Comparison of ENCODE assay signal across 22 mouse cellular contexts in the genomic region with DNA sequence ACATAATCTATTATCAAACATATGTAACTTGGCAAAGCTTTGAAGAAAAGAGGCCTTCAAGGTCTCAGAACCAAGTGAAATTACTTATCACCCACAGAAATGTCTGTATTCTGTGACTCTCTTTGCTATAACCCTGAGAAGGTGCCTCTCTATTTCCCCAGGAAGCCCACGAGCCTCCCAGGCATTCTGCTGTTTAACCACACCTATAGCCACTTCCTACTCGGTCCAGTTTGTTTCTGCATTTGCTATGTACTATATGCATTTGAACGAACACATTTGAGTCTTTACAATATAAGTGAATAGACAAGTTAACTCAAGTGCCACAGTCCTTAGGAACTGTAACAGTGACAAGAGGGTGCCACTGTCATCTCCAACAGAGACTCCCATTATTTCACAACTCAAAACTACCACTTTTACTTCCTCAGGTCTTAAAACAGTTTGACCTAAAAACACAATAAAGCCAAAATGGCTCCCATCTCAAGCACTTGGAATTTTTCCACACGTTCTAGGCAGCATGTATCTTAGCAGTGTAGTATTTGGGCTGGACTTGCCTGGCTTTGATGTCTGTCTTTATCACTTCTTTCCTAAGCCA.
DNase-seq lines count a peak whose midpoint lies in the region; ATAC-seq lines count a peak whose summit lies in the region.
"Had no signal": no experiment of that assay in that cellular context is flagged by ENCODE, and none has a peak within 500 bp of the region (broad histone marks: within the 10 kb centered on the region; RNA-seq: fewer than 3 reads in every experiment).

No protein-coding gene starts in this region.

- no peak overlapping the region for H3K4me3 ChIP-seq in heart, embryonic 11.5 days (ENCODE audit: low read depth, low read length)
- H3K4me3 ChIP-seq: embryonic facial prominence, embryonic 13.5 days; embryonic facial prominence, embryonic 15.5 days; erythroblast, embryonic 14.5 days; forebrain, embryonic 10.5 days; forebrain, embryonic 12.5 days; forebrain, embryonic 15.5 days had no signal

- H3K9me3 ChIP-seq in heart, embryonic 11.5 days (replicated peaks; ENCODE audit: control insufficient read depth, low read length), result no peaks in the 10 kb centered on the region
- H3K9me3 ChIP-seq: embryonic facial prominence, embryonic 13.5 days; embryonic facial prominence, embryonic 15.5 days; forebrain, embryonic 10.5 days; forebrain, embryonic 12.5 days; forebrain, embryonic 15.5 days had no signal

- WGBS in heart, embryonic 11.5 days (ENCODE audit: insufficient replicate concordance), result 73% methylated on average over 4 of the region's 4 CpGs

- no peaks in the 10 kb centered on the region for H3K36me3 ChIP-seq in heart, embryonic 11.5 days (ENCODE audit: control insufficient read depth, insufficient read depth, low read length)
- H3K36me3 ChIP-seq: embryonic facial prominence, embryonic 15.5 days had no signal

- H3K4me1 ChIP-seq in heart, embryonic 11.5 days (ENCODE audit: control insufficient read depth, insufficient read depth, low read length), result no peaks in the 10 kb centered on the region
- H3K4me1 ChIP-seq: embryonic facial prominence, embryonic 13.5 days; embryonic facial prominence, embryonic 15.5 days; forebrain, embryonic 10.5 days; forebrain, embryonic 12.5 days; forebrain, embryonic 15.5 days had no signal

- H3K9ac ChIP-seq in heart, embryonic 11.5 days (ENCODE audit: low read depth, low read length), result no peak overlapping the region
- H3K9ac ChIP-seq: embryonic facial prominence, embryonic 13.5 days; embryonic facial prominence, embryonic 15.5 days; forebrain, embryonic 12.5 days; forebrain, embryonic 15.5 days; forebrain, postnatal 0 days had no signal

- ATAC-seq in common myeloid progenitor, adult 5-6 weeks (replicated peaks; ENCODE audit: low read depth, poor library complexity, severe bottlenecking), result peak; percentile 68
- ATAC-seq in hematopoietic stem cell, adult 5-6 weeks (replicated peaks in 1 of 2; ENCODE audit: insufficient read depth in 1 of 2, low FRiP score in 2 of 2, low TSS enrichment in 1 of 2, low read depth in 1 of 2, poor library complexity in 2 of 2, severe bottlenecking in 2 of 2), result peak; percentile 79 to 81
- ATAC-seq in megakaryocyte, adult 5-6 weeks (ENCODE audit: poor library complexity, severe bottlenecking), result peak; percentile 56
- ATAC-seq in inflammation-experienced regulatory T-cells, adult 6 months, result no peak
- no peak for ATAC-seq in heart, embryonic 11.5 days (replicated peaks; ENCODE audit: insufficient number of reproducible peaks, low FRiP score, low TSS enrichment)
- ATAC-seq: forebrain, embryonic 15.5 days; Patski had no signal

- no peak overlapping the region for H3K27ac ChIP-seq in heart, embryonic 11.5 days (ENCODE audit: low read depth, low read length)
- H3K27ac ChIP-seq: embryonic facial prominence, embryonic 13.5 days; embryonic facial prominence, embryonic 15.5 days; forebrain, embryonic 10.5 days; forebrain, embryonic 12.5 days had no signal

- H3K27me3 ChIP-seq in heart, embryonic 11.5 days (ENCODE audit: control insufficient read depth, insufficient read depth, low read length), result no peaks in the 10 kb centered on the region
- H3K27me3 ChIP-seq: embryonic facial prominence, embryonic 13.5 days; embryonic facial prominence, embryonic 15.5 days; forebrain, embryonic 12.5 days; forebrain, embryonic 15.5 days; Patski had no signal

- H3K4me2 ChIP-seq in heart, embryonic 11.5 days, result no peak overlapping the region
- H3K4me2 ChIP-seq: embryonic facial prominence, embryonic 13.5 days; embryonic facial prominence, embryonic 15.5 days; forebrain, embryonic 12.5 days; forebrain, embryonic 15.5 days had no signal

- peak; percentile 67 for DNase-seq in 416B (ENCODE audit: low read depth)
- DNase-seq in thymus, adult 18-20 months, result no peak
- DNase-seq in layer of hippocampus, postnatal 14 days (ENCODE audit: low spot score in 2 of 2), result no peak
- DNase-seq: adrenal gland, postnatal 10 days; cerebellum, adult 11-12 months; cerebellum, adult 2 months; cerebellum, adult 9-10 months; cerebellum, postnatal 25 days; embryo, embryonic 11 days had no signal

Comparison
In these comparisons a context has a peak if more than half of its experiments do, and no peak if none do; other contexts are left out.
1. ATAC-seq: peak in common myeloid progenitor, adult 5-6 weeks (single experiment), hematopoietic stem cell, adult 5-6 weeks (2 of 2) and megakaryocyte, adult 5-6 weeks (single experiment); none in inflammation-experienced regulatory T-cells, adult 6 months (single experiment) and heart, embryonic 11.5 days (single experiment).